Mouse (Mus musculus) stomach, postnatal 0 days (tissue): Measurements from ENCODE around the gene Mrpl2. TPM values are rescaled to one million over a fixed set of nuclear protein-coding genes. Genes with fewer than 3 reads are reported as not detected.

ENCODE experiments used
- ATAC-seq: fragments of 200-750 bp; cut with Nextera tagmentation; 2 replicates; pipeline ENCODE4 v1.8.0; 2017; ENCODE audit not compliant: low FRiP score, low TSS enrichment
- DNase-seq: peaks from one replicate; pipeline ENCODE4 v3.0.0-alpha.2; 2016; ENCODE audit warnings: low spot score
- H3K27ac ChIP-seq: fragments of 300-500 bp; sonication (generic); replicated peaks from 2 replicates; pipeline ENCODE4 v1.5.1; 2014; ENCODE audit warnings: mild to moderate bottlenecking, control low read depth
- H3K27me3 ChIP-seq: fragments of 300-500 bp; sonication (generic); 2 replicates; pipeline ENCODE4 v1.6.1; 2014; ENCODE audit warnings: low read length; ENCODE audit not compliant: control insufficient read depth, insufficient read depth
- H3K36me3 ChIP-seq: fragments of 300-500 bp; sonication (generic); 2 replicates; pipeline ENCODE4 v1.6.1; 2014; ENCODE audit warnings: low read length, mixed read lengths; ENCODE audit not compliant: control insufficient read depth, insufficient read depth
- H3K4me1 ChIP-seq: fragments of 300-500 bp; sonication (generic); replicated peaks from 2 replicates; pipeline ENCODE4 v1.6.1; 2014; ENCODE audit warnings: antibody characterized with exemption; ENCODE audit not compliant: control insufficient read depth, insufficient read depth
- H3K4me2 ChIP-seq: fragments of 300-500 bp; sonication (generic); replicated peaks from 2 replicates; pipeline ENCODE4 v1.6.1; 2014; ENCODE audit warnings: low read depth, mild to moderate bottlenecking, control low read depth, moderate library complexity
- H3K4me3 ChIP-seq: fragments of 300-500 bp; sonication (generic); 2 replicates; pipeline ENCODE4 v1.5.1; 2014; ENCODE audit warnings: low read depth, low read length, control low read depth
- H3K9ac ChIP-seq: fragments of 300-500 bp; sonication (generic); 2 replicates; pipeline ENCODE4 v1.6.1; 2014; ENCODE audit warnings: mild to moderate bottlenecking, low read length, control low read depth, mixed read lengths
- H3K9me3 ChIP-seq: fragments of 300-500 bp; sonication (generic); 2 replicates; pipeline ENCODE4 v1.6.1; 2016; ENCODE audit warnings: low read length; ENCODE audit not compliant: control insufficient read depth
- CTCF ChIP-seq: IDR thresholded peaks from 2 replicates; pipeline ENCODE4 v1.5.1; 2016; ENCODE audit warnings: antibody characterized with exemption, low read depth, mild to moderate bottlenecking, moderate library complexity
- EP300 ChIP-seq: optimal IDR thresholded peaks from 2 replicates; pipeline ENCODE3; 2016; ENCODE audit warnings: antibody characterized with exemption
- WGBS: fragments of 180-500 bp; shearing (Covaris S2); extraction: QIAGEN DNeasy Blood & Tissue Kit; methylation state at CpG from one replicate; pipeline ENCODE4 v1.1.7; 2014; 5-methylcytosine and 5-hydroxymethylcytosine counted together
- polyA plus RNA-seq: library from polyadenylated mRNA; unstranded; fragments of >200 nt; fragmentation: Nextera tagmentation; extraction: Ambion mirVana; gene quantifications from 2 replicates; pipeline ENCODE4 v1.2.1, GENCODE M21; 2015

The Mrpl2 gene
- polyA plus RNA-seq, 1 experiment from 2014 or later = 96.4 TPM

DNA sequence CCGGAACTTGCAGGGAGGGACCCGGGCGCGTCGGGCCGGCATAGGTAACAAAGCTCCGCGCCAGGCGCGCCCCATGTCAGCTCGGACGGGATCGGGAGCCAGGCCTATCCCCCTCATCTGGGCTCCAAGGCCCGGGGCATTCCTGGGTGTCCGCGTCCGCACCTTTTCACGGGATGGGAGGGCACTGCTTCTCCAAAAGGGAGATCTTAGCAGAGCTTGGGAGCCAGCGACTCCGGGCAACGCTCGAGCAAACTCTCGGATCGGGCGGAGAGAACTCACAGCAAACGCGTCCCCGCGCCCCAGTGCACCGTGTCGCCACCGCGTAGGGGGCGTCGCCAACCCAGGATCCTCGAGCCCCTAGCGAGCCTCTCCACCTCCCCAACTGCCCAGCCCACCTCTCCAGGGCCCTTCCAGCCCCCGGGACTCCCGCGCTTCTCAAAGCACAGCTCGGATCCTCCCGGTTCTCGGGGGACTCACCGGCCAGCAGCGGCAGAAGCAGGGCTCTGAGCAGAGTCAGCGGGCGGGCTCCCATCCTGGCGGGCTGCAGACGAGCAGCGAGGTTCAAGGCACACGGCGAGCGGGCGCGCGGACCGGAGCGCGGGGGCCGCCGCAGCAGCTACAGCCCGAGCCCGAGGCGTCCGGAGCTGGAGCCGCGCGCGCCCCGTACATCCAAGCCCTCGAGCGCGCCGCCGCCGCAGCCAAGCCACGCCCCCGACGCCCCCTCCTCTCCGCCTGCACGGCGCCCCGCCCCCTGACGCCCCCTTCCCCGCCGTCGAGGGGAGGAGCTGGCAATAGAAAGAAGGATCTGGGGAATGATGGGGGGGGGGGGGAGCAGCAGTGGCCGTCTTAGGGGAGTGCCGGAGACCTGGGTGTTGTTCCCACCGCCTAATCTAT, 17.0 kb upstream of the Mrpl2 start, which contains the start of gene Ptk7:
Gene Ptk7 (minus strand): TSS at position 714 of the 894 bp plus-strand sequence.
- H3K4me3 ChIP-seq = peak within 1 kb of the TSS; percentile 86
- DNase-seq = peak; percentile 82
- H3K4me1 ChIP-seq = peaks cover 14% of the 10 kb centered on the region
- H3K9ac ChIP-seq = peak within 1 kb of the TSS; percentile 93
- H3K27ac ChIP-seq = peak within 1 kb of the TSS; percentile 94
- peak; percentile 53 for ATAC-seq
- peak within 1 kb of the TSS; percentile 75 for H3K4me2 ChIP-seq
- TF ChIP-seq CTCF (no peak), EP300 (no peak)
- H3K9me3 ChIP-seq = no peaks in the 10 kb centered on the region
- H3K27me3 ChIP-seq = no peaks in the 10 kb centered on the region
- peaks cover 5% of the 10 kb centered on the region; the same call in 1 of the 2 replicates for H3K36me3 ChIP-seq
- WGBS = under 1% methylated on average over 72 of the region's 90 CpGs

GRCm38 (mm10) chr17:46629685-46630441, 16.2 kb upstream of the Mrpl2 start:
- Histone ChIP-seq H3K4me2 (peak overlapping the region; percentile 75), H3K4me3 (peak overlapping the region; percentile 86), H3K27me3 (no peaks in the 10 kb centered on the region), H3K9me3 (no peaks in the 10 kb centered on the region), H3K27ac (peak overlapping the region; percentile 94), H3K36me3 (peaks cover 5% of the 10 kb centered on the region; the same call in 1 of the 2 replicates), H3K9ac (peak overlapping the region; percentile 93), H3K4me1 (peaks cover 9% of the 10 kb centered on the region; the same call in 1 of the 2 replicates)
- no peak; the same call in 1 of the 2 replicates for TF ChIP-seq CTCF
- no peak for TF ChIP-seq EP300
- peak; percentile 62 for DNase-seq
- peak; percentile 74 for ATAC-seq
- WGBS = 17% methylated on average over 12 of the region's 12 CpGs

DNA sequence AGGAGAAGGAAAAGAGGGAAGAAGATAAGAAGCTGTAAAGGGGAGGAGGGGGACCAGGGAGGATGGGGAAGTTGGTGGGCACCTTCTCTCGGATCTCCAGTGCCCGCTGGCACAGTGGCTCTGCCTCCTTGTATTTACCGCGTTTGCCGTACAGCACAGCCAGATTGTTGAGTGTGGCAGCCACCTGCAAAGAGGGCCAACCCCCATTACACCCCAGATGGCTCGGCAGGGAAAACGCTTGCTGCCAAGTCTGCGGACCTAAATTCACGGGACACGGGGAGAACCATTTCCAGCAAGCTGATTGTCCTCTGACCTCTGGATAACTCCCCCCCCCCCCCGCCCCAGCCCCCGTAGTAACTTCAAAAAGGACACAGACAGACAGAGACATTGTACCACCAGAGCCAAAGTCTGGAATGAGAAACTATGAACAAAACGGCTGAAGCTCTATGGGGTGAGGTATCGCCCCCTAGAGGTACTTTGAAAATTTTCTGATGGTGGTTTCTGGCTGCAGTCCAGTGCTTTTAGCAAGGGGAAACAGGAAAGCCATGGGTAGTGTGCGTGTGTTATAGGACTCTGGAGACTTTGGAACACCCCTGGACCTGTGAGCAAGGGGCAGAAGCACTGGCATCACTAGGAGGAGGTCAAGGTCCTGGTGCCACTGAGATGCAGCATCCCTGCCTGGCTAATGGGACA, 9.1 kb upstream of the Mrpl2 start:
- no peak for TF ChIP-seq EP300
- TF ChIP-seq CTCF = peak; percentile 87
- Histone ChIP-seq H3K4me3 (no peak overlapping the region), H3K27ac (no peak overlapping the region), H3K9me3 (no peaks in the 10 kb centered on the region), H3K9ac (no peak overlapping the region), H3K4me1 (no peaks in the 10 kb centered on the region), H3K27me3 (no peaks in the 10 kb centered on the region), H3K36me3 (peaks cover 17% of the 10 kb centered on the region), H3K4me2 (0 out of 2 replicates have a peak overlapping the region, but pooled peaks have one; percentile 18)
- 16% methylated on average over 15 of the region's 15 CpGs for WGBS
- peak; percentile 24; the same call in 1 of the 2 replicates for ATAC-seq
- DNase-seq = peak; percentile 67

- Histone ChIP-seq H3K4me1 (no peaks in the 10 kb centered on the region), H3K36me3 (peaks cover 15% of the 10 kb centered on the region; the same call in 1 of the 2 replicates), H3K9me3 (no peaks in the 10 kb centered on the region), H3K27ac (no peak overlapping the region), H3K9ac (no peak overlapping the region), H3K4me2 (no peak overlapping the region), H3K27me3 (no peaks in the 10 kb centered on the region), H3K4me3 (no peak overlapping the region)
- no peak for TF ChIP-seq EP300
- no peak for TF ChIP-seq CTCF
- DNase-seq (no peak), ATAC-seq (no peak)
- 82% methylated on average over 9 of the region's 9 CpGs for WGBS
Measured at GRCm38 (mm10) chr17:46639929-46640328, 6.1 kb upstream of the Mrpl2 start.

DNA sequence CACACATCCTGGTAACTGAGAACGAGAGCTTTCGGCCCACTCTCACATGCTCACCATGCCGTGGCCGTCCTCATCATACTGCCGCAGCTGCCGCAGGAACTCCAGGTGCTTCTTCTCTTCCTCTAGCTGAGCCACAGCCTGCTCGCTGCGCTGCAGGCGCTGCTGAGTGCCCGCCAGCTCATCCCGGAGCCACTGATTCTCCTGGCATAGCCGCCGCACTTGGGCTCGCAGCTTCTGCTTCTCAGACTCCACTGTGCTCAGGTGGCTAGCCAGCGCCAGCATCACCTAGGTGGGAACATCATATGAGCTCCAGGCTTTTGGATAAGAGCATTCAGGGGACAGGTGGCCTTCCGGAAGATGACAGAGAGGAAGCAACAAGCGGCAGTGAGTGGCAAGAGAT, 4.0 kb upstream of the Mrpl2 start:
- Histone ChIP-seq H3K36me3 (peaks cover 15% of the 10 kb centered on the region; the same call in 1 of the 2 replicates), H3K4me3 (no peak overlapping the region), H3K9ac (no peak overlapping the region), H3K4me1 (no peaks in the 10 kb centered on the region), H3K4me2 (no peak overlapping the region), H3K27ac (no peak overlapping the region), H3K9me3 (no peaks in the 10 kb centered on the region), H3K27me3 (no peaks in the 10 kb centered on the region)
- no peak for TF ChIP-seq EP300
- no peak for TF ChIP-seq CTCF
- ATAC-seq (no peak), DNase-seq (no peak)
- 87% methylated on average over 17 of the region's 17 CpGs for WGBS
